Mouse (Mus musculus): ENCODE measurements around the gene Map3k21. TPM values are rescaled to one million over a fixed set of nuclear protein-coding genes. Genes with fewer than 3 reads are reported as not detected.

The Map3k21 gene
- polyA plus RNA-seq, 1 experiment: 0.24 TPM

- peaks cover 2% of the 10 kb centered on the region for H3K4me1 ChIP-seq (ENCODE audit: control insufficient read depth, insufficient read depth, low read length)
- TF ChIP-seq CTCF (IDR thresholded peaks at IDR 0.05; ENCODE audit: low read depth, low read length): no peak
- TF ChIP-seq EP300 (IDR thresholded peaks at IDR 0.05; ENCODE audit: insufficient read depth, low read depth, low read length): no peak
- TF ChIP-seq POLR2A (IDR thresholded peaks at IDR 0.05; ENCODE audit: insufficient read depth, low read length): no peak
- no peaks in the 10 kb centered on the region for H3K36me3 ChIP-seq (ENCODE audit: control insufficient read depth, insufficient read depth, low read length, poor library complexity, severe bottlenecking)
- 0 out of 2 replicates have a peak, but pooled peaks cover 1% of the 10 kb centered on the region for H3K27me3 ChIP-seq (ENCODE audit: control insufficient read depth, insufficient read depth, low read length, poor library complexity, severe bottlenecking)
- H3K9me3 ChIP-seq (replicated peaks; ENCODE audit: control insufficient read depth, insufficient read depth, low read length, poor library complexity, severe bottlenecking): no peaks in the 10 kb centered on the region
- peak within 1 kb of the TSS; percentile 72 for H3K4me3 ChIP-seq (ENCODE audit: low read depth, low read length)
- H3K27ac ChIP-seq (ENCODE audit: insufficient read depth, low read length): no peak within 1 kb of the TSS
- peak within 1 kb of the TSS; percentile 46; the same call in 1 of the 2 replicates for H3K9ac ChIP-seq (ENCODE audit: low read depth, poor library complexity, severe bottlenecking)
Observed at GRCm38 (mm10) chr8:125897868-125898788, 12.1 kb upstream of the Map3k21 start, which contains the start of gene Pcnx2. Gene Pcnx2 (minus strand): TSS chr8:125898317.

DNA sequence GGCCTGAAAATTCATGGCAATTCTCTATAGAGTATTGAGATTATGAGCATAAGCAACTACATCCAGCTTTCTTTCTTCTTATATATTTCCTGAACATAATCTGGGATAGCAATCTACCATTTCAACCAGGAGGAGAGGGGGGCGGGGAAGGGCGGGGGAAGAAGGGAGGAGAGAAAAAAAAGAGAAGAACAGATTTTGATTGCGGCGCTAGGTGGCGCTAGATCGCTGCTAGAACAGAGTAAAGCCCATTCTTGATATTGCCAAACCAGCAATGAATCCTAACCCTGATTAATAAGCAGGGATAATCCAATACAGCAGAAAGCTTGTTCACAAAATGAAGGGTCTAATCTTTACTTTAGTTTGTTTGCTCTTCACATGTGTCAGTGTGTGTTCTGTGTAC, 11.4 kb upstream of the Map3k21 start:
- no peaks in the 10 kb centered on the region for H3K9me3 ChIP-seq (replicated peaks; ENCODE audit: control insufficient read depth, insufficient read depth, low read length, poor library complexity, severe bottlenecking)
- TF ChIP-seq CTCF (IDR thresholded peaks at IDR 0.05; ENCODE audit: low read depth, low read length) (peak; percentile 42), EP300 (IDR thresholded peaks at IDR 0.05; ENCODE audit: insufficient read depth, low read depth, low read length) (no peak), POLR2A (IDR thresholded peaks at IDR 0.05; ENCODE audit: insufficient read depth, low read length) (no peak)
- H3K27ac ChIP-seq (ENCODE audit: insufficient read depth, low read length): no peak overlapping the region
- H3K36me3 ChIP-seq (ENCODE audit: control insufficient read depth, insufficient read depth, low read length, poor library complexity, severe bottlenecking): no peaks in the 10 kb centered on the region
- no peak overlapping the region for H3K4me3 ChIP-seq (ENCODE audit: low read depth, low read length)
- H3K4me1 ChIP-seq (ENCODE audit: control insufficient read depth, insufficient read depth, low read length): peaks cover 2% of the 10 kb centered on the region
- H3K9ac ChIP-seq (ENCODE audit: low read depth, poor library complexity, severe bottlenecking): no peak overlapping the region
- H3K27me3 ChIP-seq (ENCODE audit: control insufficient read depth, insufficient read depth, low read length, poor library complexity, severe bottlenecking): 0 out of 2 replicates have a peak, but pooled peaks cover 1% of the 10 kb centered on the region

GRCm38 (mm10) chr8:125901167-125901566, 9.1 kb upstream of the Map3k21 start:
- no peak overlapping the region for H3K9ac ChIP-seq (ENCODE audit: low read depth, poor library complexity, severe bottlenecking)
- H3K4me1 ChIP-seq (ENCODE audit: control insufficient read depth, insufficient read depth, low read length): peaks cover 2% of the 10 kb centered on the region
- no peaks in the 10 kb centered on the region for H3K36me3 ChIP-seq (ENCODE audit: control insufficient read depth, insufficient read depth, low read length, poor library complexity, severe bottlenecking)
- no peak overlapping the region for H3K4me3 ChIP-seq (ENCODE audit: low read depth, low read length)
- H3K9me3 ChIP-seq (replicated peaks; ENCODE audit: control insufficient read depth, insufficient read depth, low read length, poor library complexity, severe bottlenecking): no peaks in the 10 kb centered on the region
- no peak for TF ChIP-seq EP300 (IDR thresholded peaks at IDR 0.05; ENCODE audit: insufficient read depth, low read depth, low read length)
- no peak for TF ChIP-seq POLR2A (IDR thresholded peaks at IDR 0.05; ENCODE audit: insufficient read depth, low read length)
- H3K27me3 ChIP-seq (ENCODE audit: control insufficient read depth, insufficient read depth, low read length, poor library complexity, severe bottlenecking): 0 out of 2 replicates have a peak, but pooled peaks cover 1% of the 10 kb centered on the region
- H3K27ac ChIP-seq (ENCODE audit: insufficient read depth, low read length): no peak overlapping the region

DNA sequence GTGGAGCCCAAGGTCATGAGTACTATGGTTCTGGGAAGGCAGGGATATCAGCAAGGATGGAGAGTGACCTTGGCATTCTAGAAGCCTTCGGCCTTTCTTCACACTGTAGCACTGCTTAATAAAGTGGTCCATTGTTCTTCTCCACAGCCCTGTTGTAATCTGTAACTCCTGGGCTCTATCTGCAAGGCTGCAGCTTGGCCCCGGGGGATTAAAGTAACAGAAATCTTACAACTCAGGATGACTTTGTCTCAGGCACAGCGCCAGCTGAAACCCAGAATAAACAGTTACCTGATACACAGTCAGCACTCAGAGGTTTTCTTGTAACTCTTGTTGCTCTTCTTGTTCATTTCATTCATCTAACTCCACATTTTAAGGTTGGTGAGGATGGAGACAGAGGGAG, 7.7 kb upstream of the Map3k21 start:
- Histone ChIP-seq H3K36me3 (ENCODE audit: control insufficient read depth, insufficient read depth, low read length, poor library complexity, severe bottlenecking) (no peaks in the 10 kb centered on the region), H3K4me1 (ENCODE audit: control insufficient read depth, insufficient read depth, low read length) (peaks cover 2% of the 10 kb centered on the region), H3K9me3 (replicated peaks; ENCODE audit: control insufficient read depth, insufficient read depth, low read length, poor library complexity, severe bottlenecking) (no peaks in the 10 kb centered on the region; the same call in 1 of the 2 replicates), H3K9ac (ENCODE audit: low read depth, poor library complexity, severe bottlenecking) (no peak overlapping the region), H3K27me3 (ENCODE audit: control insufficient read depth, insufficient read depth, low read length, poor library complexity, severe bottlenecking) (no peaks in the 10 kb centered on the region), H3K27ac (ENCODE audit: insufficient read depth, low read length) (no peak overlapping the region), H3K4me3 (ENCODE audit: low read depth, low read length) (no peak overlapping the region)
- TF ChIP-seq EP300 (IDR thresholded peaks at IDR 0.05; ENCODE audit: insufficient read depth, low read depth, low read length): no peak
- no peak for TF ChIP-seq CTCF (IDR thresholded peaks at IDR 0.05; ENCODE audit: low read depth, low read length)
- TF ChIP-seq POLR2A (IDR thresholded peaks at IDR 0.05; ENCODE audit: insufficient read depth, low read length): no peak

GRCm38 (mm10) chr8:125905341-125905740, 4.9 kb upstream of the Map3k21 start:
- no peak overlapping the region for H3K9ac ChIP-seq (ENCODE audit: low read depth, poor library complexity, severe bottlenecking)
- TF ChIP-seq CTCF (IDR thresholded peaks at IDR 0.05; ENCODE audit: low read depth, low read length): no peak
- H3K4me3 ChIP-seq (ENCODE audit: low read depth, low read length): no peak overlapping the region
- no peaks in the 10 kb centered on the region for H3K4me1 ChIP-seq (ENCODE audit: control insufficient read depth, insufficient read depth, low read length)
- H3K9me3 ChIP-seq (replicated peaks; ENCODE audit: control insufficient read depth, insufficient read depth, low read length, poor library complexity, severe bottlenecking): no peaks in the 10 kb centered on the region; the same call in 1 of the 2 replicates
- peaks cover 8% of the 10 kb centered on the region for H3K27me3 ChIP-seq (ENCODE audit: control insufficient read depth, insufficient read depth, low read length, poor library complexity, severe bottlenecking)
- H3K36me3 ChIP-seq (ENCODE audit: control insufficient read depth, insufficient read depth, low read length, poor library complexity, severe bottlenecking): no peaks in the 10 kb centered on the region
- no peak overlapping the region for H3K27ac ChIP-seq (ENCODE audit: insufficient read depth, low read length)

GRCm38 (mm10) chr8:125907311-125907710, 2.9 kb upstream of the Map3k21 start:
- Histone ChIP-seq H3K9me3 (replicated peaks; ENCODE audit: control insufficient read depth, insufficient read depth, low read length, poor library complexity, severe bottlenecking) (no peaks in the 10 kb centered on the region; the same call in 1 of the 2 replicates), H3K4me1 (ENCODE audit: control insufficient read depth, insufficient read depth, low read length) (no peaks in the 10 kb centered on the region), H3K4me3 (ENCODE audit: low read depth, low read length) (no peak overlapping the region), H3K36me3 (ENCODE audit: control insufficient read depth, insufficient read depth, low read length, poor library complexity, severe bottlenecking) (no peaks in the 10 kb centered on the region), H3K27me3 (ENCODE audit: control insufficient read depth, insufficient read depth, low read length, poor library complexity, severe bottlenecking) (peaks cover 18% of the 10 kb centered on the region), H3K27ac (ENCODE audit: insufficient read depth, low read length) (no peak overlapping the region), H3K9ac (ENCODE audit: low read depth, poor library complexity, severe bottlenecking) (no peak overlapping the region)
- TF ChIP-seq EP300 (IDR thresholded peaks at IDR 0.05; ENCODE audit: insufficient read depth, low read depth, low read length) (no peak), CTCF (IDR thresholded peaks at IDR 0.05; ENCODE audit: low read depth, low read length) (peak; percentile 44)

All from ES-Bruce4 (cell line).